Mouse (Mus musculus) kidney, adult 18-20 months (tissue): ENCODE results near the gene Dlg5.

Experiments used
- DNase-seq: peaks from one replicate; pipeline ENCODE4 v3.0.0; 2021

Dlg5 gene

GRCm38 (mm10) chr14:24232641-24233633 lies 12.8 kb downstream of the Dlg5 start:
- no peak for DNase-seq

- no peak for DNase-seq
Measured at GRCm38 (mm10) chr14:24228549-24228948, 17.2 kb downstream of the Dlg5 start.

GRCm38 (mm10) chr14:24227015-24227414 lies 18.7 kb downstream of the Dlg5 start:
- no peak for DNase-seq

DNA sequence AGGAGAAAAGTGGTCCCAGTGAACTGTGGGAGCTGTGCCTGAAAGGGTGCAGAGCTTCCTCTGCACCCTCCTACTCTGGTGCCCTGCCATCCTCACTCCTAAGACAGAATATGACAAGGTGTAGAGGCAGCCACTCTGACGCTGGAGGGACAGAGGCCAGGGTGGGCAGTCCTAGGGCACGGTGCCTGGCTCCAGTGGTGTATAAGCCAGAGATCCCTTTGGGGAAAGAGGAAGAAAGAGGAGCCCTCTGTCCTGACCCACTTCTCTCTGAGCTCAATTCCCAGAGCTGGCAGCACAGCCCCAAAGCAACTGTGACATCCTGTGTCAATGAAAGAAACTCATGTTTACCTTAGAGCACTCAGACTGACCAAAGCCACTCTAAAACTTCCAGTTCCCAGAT lies 19.4 kb downstream of the Dlg5 start:
- no peak for DNase-seq

- DNase-seq, result no peak
Measured at GRCm38 (mm10) chr14:24222759-24223158, 23.0 kb downstream of the Dlg5 start.

GRCm38 (mm10) chr14:24222273-24222672 lies 23.4 kb downstream of the Dlg5 start:
- DNase-seq, result no peak

GRCm38 (mm10) chr14:24217362-24217722 lies 28.4 kb downstream of the Dlg5 start:
- no peak for DNase-seq

DNA sequence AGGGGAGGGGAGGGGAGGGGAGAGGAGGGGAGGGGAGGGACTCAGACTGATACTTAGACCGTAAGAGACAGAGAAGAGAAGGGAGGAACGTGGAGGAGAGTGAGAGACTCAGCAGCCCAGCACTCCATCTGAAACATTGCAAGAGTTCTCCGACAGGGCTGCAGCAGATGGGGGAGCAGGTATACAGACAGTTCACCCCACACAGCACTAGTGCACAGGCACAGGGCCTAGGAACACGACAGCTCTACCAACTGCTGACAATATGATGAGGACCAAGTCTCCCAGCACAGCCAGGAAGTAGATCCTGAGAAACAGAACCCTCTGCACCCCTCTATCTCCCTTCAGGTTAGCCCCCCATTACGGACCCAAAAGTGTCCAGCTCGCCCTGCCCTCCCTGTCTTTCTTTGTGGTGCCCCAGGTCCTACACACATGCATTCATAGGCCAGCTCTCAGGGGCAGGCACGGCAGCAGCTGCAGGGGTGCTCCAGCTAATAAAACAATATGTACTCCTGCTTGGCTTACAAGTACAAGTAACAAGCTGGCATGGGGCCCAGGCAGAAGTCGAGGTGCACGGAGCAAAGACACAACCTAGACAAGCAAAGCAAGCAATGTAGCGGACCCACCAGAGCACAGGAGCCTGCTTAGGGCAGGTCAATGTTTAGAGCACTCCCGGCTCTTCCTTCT lies 28.9 kb downstream of the Dlg5 start:
- no peak for DNase-seq

GRCm38 (mm10) chr14:24216064-24216463 lies 29.7 kb downstream of the Dlg5 start:
- peak; percentile 54 for DNase-seq

DNA sequence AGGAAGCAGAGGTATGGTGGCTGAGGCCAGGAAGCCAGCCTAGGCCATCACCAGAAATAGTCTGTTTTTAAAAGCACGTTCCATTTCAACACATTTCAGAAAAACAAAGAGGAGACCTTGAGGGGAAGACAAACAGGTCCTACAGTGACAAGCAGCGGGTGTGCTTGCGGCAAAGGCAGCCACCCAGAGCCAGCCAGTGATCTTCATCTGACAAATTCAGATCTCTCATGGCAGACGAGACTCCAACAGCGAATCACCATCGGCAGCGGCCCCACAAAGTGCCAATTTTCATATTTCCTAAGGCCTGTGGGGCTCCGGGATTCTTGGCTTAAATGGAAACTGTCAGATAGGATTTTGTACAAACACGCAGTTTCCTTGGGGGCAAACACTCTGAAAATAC lies 31.3 kb downstream of the Dlg5 start:
- DNase-seq, result no peak

- no peak for DNase-seq
Measured at GRCm38 (mm10) chr14:24213336-24213735, 32.4 kb downstream of the Dlg5 start.

- DNase-seq, result no peak
Measured at GRCm38 (mm10) chr14:24212861-24213260, 32.9 kb downstream of the Dlg5 start.

DNA sequence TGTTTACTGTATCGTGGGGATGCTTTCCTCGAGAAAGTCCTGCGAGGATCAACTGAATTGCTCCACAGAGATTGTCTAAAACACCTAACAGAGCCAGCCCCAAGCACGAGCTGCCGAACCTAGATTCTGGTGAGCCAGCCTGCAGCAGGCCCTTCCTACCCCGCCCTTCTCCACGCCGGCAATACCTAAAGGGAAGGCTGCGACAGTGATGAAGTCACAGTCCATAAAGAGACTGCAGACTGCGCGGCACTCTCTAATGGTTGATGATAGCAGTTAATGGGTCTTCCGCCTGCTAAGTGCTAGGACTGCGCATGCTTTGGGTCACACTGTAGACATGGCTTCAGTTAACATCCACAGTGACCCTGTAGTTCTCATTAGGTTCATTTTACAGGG lies 38.4 kb downstream of the Dlg5 start:
- no peak for DNase-seq

DNA sequence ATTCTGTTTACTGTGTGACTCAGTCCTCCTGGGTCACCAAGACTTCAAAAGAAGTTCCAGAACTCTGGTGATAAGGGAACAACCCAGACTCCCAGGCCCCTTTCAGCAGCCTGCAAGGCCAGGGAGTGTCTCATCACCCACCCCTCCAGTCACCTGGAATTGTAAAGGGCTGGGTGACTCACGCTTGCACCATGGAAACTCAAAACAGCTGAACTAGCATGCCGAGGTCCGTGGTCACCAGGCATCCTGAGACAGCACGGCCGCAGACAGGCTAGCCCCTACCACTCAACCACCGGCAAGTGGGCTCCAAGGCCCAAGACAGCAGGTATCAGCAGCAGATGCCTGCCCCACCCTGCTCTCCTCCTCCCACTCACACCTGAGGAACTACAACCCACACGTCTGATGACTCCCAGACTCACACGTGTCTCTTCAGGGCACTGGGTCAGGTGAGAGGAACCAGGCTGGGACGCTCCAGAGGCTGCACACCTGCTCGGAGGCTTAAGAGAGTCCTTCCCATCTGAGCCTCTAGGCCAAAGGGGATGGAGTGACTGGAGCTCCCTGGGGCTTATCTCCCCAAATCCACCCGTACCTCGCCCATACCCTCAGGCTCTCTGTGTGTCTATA lies 38.9 kb downstream of the Dlg5 start:
- peak; percentile 6 for DNase-seq

DNA sequence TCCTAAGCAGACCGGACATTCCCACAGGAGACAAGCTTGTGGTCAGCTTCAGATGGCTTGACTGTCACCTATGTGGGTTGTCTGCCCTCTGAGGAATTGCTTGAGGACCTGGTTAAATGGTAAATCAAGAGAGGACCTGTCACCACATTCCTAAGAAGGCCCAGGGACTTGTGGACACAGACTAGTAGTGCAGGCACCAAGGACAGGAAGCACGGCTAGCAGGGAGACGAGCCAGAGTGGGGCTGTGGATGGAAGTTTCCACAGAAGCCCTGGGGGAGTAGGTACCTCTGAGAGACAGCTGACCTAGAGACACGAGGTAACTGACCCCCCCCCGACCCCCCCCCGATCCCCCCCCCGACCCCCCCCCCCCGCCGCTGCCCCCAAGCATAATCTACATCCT lies 39.4 kb downstream of the Dlg5 start:
- DNase-seq, result peak; percentile 5

GRCm38 (mm10) chr14:24205281-24205871 lies 40.3 kb downstream of the Dlg5 start:
- peak; percentile 1 for DNase-seq

- DNase-seq, result peak; percentile 5
Measured at GRCm38 (mm10) chr14:24203210-24203609, 42.5 kb downstream of the Dlg5 start.

DNA sequence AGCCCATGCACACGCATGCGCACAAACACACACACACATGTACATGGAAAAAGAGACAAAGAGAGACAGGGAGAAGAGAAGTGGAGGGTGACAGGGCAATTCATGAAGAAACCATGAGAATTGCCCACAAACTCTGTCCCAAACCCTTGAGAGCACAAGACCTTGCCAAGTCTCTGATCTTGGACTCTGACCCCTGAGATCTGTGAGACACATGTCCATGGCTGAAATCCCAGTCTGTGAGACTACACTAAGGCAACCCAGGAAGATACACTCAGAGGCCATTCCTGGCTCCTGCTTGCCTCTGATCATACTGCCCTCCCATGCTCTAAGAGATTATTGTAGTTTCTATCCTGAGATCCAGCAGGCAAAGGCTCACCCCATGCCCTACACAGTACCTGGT lies 44.9 kb downstream of the Dlg5 start:
- peak; percentile 50 for DNase-seq

- no peak for DNase-seq
Measured at GRCm38 (mm10) chr14:24199732-24200131, 46.0 kb downstream of the Dlg5 start.

DNA sequence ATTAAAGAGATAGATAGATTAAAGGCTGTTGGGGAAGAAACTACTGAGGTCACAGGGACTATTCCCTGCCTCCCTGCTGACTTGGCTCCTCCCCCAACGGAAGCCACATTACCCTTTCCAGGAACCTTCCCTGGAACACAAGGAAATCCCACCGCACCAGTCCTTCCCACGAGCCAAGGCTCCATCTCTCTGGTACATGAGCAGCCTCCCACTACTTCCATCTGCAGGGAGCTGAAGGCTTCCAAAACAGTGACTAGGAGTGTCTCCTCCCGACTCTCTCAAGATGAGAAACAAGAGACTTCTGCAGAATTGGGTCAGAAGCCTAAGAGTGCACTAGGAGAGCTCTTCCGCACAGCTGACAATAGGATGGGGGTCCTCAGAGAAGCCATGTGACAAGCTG lies 47.9 kb downstream of the Dlg5 start:
- DNase-seq, result peak; percentile 2

GRCm38 (mm10) chr14:24196947-24197346 lies 48.8 kb downstream of the Dlg5 start:
- no peak for DNase-seq

- no peak for DNase-seq
Measured at GRCm38 (mm10) chr14:24190131-24190530, 55.6 kb downstream of the Dlg5 start.

- DNase-seq, result peak; percentile 55
Measured at GRCm38 (mm10) chr14:24189598-24189997, 56.1 kb downstream of the Dlg5 start.
